Mouse (Mus musculus) heart, postnatal 4 days (tissue): Measurements from ENCODE around the gene Ppip5k1. TPM values are rescaled to one million over a fixed set of nuclear protein-coding genes. Genes with fewer than 3 reads are reported as not detected.

ENCODE experiments used
- total RNA-seq, 2 experiments: library from RNA; stranded (reverse); gene quantifications; 2 replicates each; pipeline ENCODE4 v1.2.3; 2021

The Ppip5k1 gene
- total RNA-seq, 2 experiments from 2014 or later, result 22.4 to 22.8 TPM

Other genes starting within 250 kb of the Ppip5k1 start
- not detected for gene Tgm7, start 245.6 kb downstream of the Ppip5k1 start, total RNA-seq
- gene Adal, start 215.0 kb downstream of the Ppip5k1 start, total RNA-seq, result 10 to 100 TPM; 11.8 to 12.3 TPM
- 10 to 100 TPM; 11.2 to 14.3 TPM for gene Lcmt2, start 214.7 kb downstream of the Ppip5k1 start, total RNA-seq
- gene Tubgcp4, start 184.7 kb downstream of the Ppip5k1 start, total RNA-seq, result 10 to 100 TPM; 23.5 to 23.8 TPM
- 1 to 10 TPM; 7.6 to 8.3 TPM for gene Zscan29, start 184.3 kb downstream of the Ppip5k1 start, total RNA-seq
- gene Trp53bp1, start 84.0 kb downstream of the Ppip5k1 start, total RNA-seq, result 10 to 100 TPM; 66.8 to 67.9 TPM
- gene Map1a, start 65.8 kb downstream of the Ppip5k1 start, total RNA-seq, result 10 to 100 TPM; 16.5 to 18.2 TPM
- 1 to 10 TPM; 1.1 to 2.9 TPM for gene Ckmt1, start 2.3 kb upstream of the Ppip5k1 start, total RNA-seq
- gene Strc, start 31.8 kb upstream of the Ppip5k1 start, total RNA-seq, result not detected
- 100 to 1,000 TPM; 200 to 203 TPM for gene Pdia3, start 58.4 kb upstream of the Ppip5k1 start, total RNA-seq
- 1 to 10 TPM; 3.3 to 3.7 TPM for gene Catsper2, start 58.4 kb upstream of the Ppip5k1 start, total RNA-seq
- gene Ell3, start 88.9 kb upstream of the Ppip5k1 start, total RNA-seq, result under 1 TPM in 1 of 2 experiments, not detected in 1; 0.31 TPM
- gene Serf2, start 93.8 kb upstream of the Ppip5k1 start, total RNA-seq, result 100 to 1,000 TPM; 350 to 387 TPM
- gene Hypk, start 97.9 kb upstream of the Ppip5k1 start, total RNA-seq, result 10 to 100 TPM; 23.4 to 26.1 TPM
- gene Serinc4, start 101.4 kb upstream of the Ppip5k1 start, total RNA-seq, result under 1 TPM; 0.16 to 0.19 TPM
- gene Mfap1b, start 118.7 kb upstream of the Ppip5k1 start, total RNA-seq, result 10 to 100 TPM; 21.6 to 24.5 TPM
- gene Mfap1a, start 151.3 kb upstream of the Ppip5k1 start, total RNA-seq, result 10 to 100 TPM; 25.2 to 27.4 TPM
- gene Wdr76, start 151.3 kb upstream of the Ppip5k1 start, total RNA-seq, result 10 to 100 TPM; 11.1 to 12.9 TPM